Mouse (Mus musculus): ENCODE measurements around the gene Tdrd12.

DNA sequence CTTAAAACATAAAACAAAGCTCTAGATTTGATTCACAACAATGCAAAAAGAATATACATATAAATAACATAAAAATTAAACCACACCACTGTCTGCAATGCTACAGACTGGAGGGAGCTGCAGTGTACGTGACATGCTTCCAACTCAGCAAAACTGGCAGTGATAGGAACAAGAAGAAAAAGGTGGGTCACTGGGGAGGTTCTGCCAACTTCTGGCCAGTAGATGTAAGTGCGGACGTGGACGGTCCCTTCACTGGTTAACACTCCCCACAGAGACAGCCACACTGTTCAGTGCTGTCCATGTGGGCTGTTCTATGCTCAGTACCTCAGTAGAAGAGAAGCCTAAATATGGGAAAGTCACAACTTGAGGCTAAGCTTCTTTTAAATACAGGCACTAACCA lies 66.8 kb downstream of the Tdrd12 start:
- TF ChIP-seq ZNF384 (IDR thresholded peaks at IDR 0.05; ENCODE audit: low read depth, low read length) (no peak), MAFK (IDR thresholded peaks at IDR 0.05; ENCODE audit: insufficient read depth, low read depth, low read length) (no peak), ZC3H11A (IDR thresholded peaks at IDR 0.05; ENCODE audit: borderline replicate concordance, low read depth, low read length) (no peak)

Data from ES-E14 (cell line).